Mouse (Mus musculus) limb, embryonic 11.5 days (tissue): Measurements from ENCODE around the gene Tnfsfm13. TPM values are rescaled to one million over a fixed set of nuclear protein-coding genes. Genes with fewer than 3 reads are reported as not detected.

Experiments used
- ATAC-seq: fragments of 200-750 bp; cut with Nextera tagmentation; 2 replicates; pipeline ENCODE4 v1.8.0; 2017; ENCODE audit warnings: low read depth; ENCODE audit not compliant: insufficient number of reproducible peaks, low FRiP score, low TSS enrichment
- DNase-seq: peaks from one replicate; pipeline ENCODE4 v3.0.0-alpha.2; 2015; ENCODE audit warnings: low spot score
- H3K27ac ChIP-seq: fragments of 300-500 bp; sonication (generic); replicated peaks from 2 replicates; pipeline ENCODE4 v1.5.1; 2014; ENCODE audit warnings: low read depth, mild to moderate bottlenecking, low read length
- H3K27me3 ChIP-seq: fragments of 300-500 bp; sonication (generic); 2 replicates; pipeline ENCODE4 v1.6.1; 2014; ENCODE audit warnings: mild to moderate bottlenecking, low read length, mixed read lengths; ENCODE audit not compliant: control insufficient read depth, insufficient read depth
- H3K36me3 ChIP-seq: fragments of 300-500 bp; sonication (generic); 2 replicates; pipeline ENCODE4 v1.6.1; 2014; ENCODE audit warnings: mild to moderate bottlenecking, low read length, moderate library complexity, mixed read lengths; ENCODE audit not compliant: control insufficient read depth, insufficient read depth
- H3K4me1 ChIP-seq: fragments of 300-500 bp; sonication (generic); 2 replicates; pipeline ENCODE4 v1.6.1; 2014; ENCODE audit warnings: low read length, mixed read lengths; ENCODE audit not compliant: control insufficient read depth, insufficient read depth
- H3K4me2 ChIP-seq: fragments of 300-500 bp; sonication (generic); 2 replicates; pipeline ENCODE4 v1.6.1; 2014; ENCODE audit warnings: low read depth, mild to moderate bottlenecking, moderate library complexity; ENCODE audit not compliant: severe bottlenecking
- H3K4me3 ChIP-seq: fragments of 300-500 bp; sonication (generic); 2 replicates; pipeline ENCODE4 v1.5.1; 2014; ENCODE audit warnings: low read depth, low read length
- H3K9ac ChIP-seq: fragments of 300-500 bp; sonication (generic); 2 replicates; pipeline ENCODE4 v1.6.1; 2014; ENCODE audit warnings: mild to moderate bottlenecking, low read length
- H3K9me3 ChIP-seq: fragments of 300-500 bp; sonication (generic); 2 replicates; pipeline ENCODE4 v1.6.1; 2016; ENCODE audit warnings: low read length; ENCODE audit not compliant: control insufficient read depth
- WGBS: fragments of 180-500 bp; shearing (Covaris S2); extraction: QIAGEN DNeasy Blood & Tissue Kit; methylation state at CpG from one replicate; pipeline ENCODE4 v1.1.7; 2014; 5-methylcytosine and 5-hydroxymethylcytosine counted together
- polyA plus RNA-seq: library from polyadenylated mRNA; unstranded; fragments of >200 nt; fragmentation: Nextera tagmentation; extraction: Ambion mirVana; gene quantifications from 2 replicates; pipeline ENCODE4 v1.2.1, GENCODE M21; 2014

Tnfsfm13 gene
- polyA plus RNA-seq, 1 experiment from 2014 or later, result 1.3 TPM

DNA sequence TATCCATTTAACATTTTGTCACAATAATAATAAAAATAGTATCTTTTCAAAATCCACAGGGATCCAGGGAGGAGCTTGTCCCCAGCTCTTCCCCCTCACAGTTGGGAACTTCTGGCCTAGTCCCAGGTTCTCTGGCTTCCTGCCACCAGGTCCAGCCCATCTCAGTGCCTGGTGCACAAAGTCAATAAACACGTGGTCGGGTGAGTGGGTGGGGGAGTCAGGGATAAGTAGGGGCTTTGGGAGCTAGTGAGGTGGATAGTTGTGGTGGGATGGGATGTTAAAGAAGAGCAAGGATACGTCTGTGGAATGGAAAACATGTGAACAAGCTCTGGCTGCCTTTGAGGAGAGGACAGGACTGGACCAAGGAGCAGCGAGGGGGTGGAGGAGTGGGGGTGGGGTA, 9.5 kb downstream of the Tnfsfm13 start:
- no peak for DNase-seq
- Histone ChIP-seq H3K27ac (no peak overlapping the region), H3K9me3 (no peaks in the 10 kb centered on the region)

GRCm38 (mm10) chr11:69685526-69686148, 10.3 kb downstream of the Tnfsfm13 start, which contains the start of gene Tnfsf13:
TSS of gene Tnfsf13 (minus strand) at chr11:69685784.
- ATAC-seq (no peak), DNase-seq (no peak)
- Histone ChIP-seq H3K36me3 (no peaks in the 10 kb centered on the region), H3K9ac (peak within 1 kb of the TSS; percentile 32; the same call in 1 of the 2 replicates), H3K27ac (no peak within 1 kb of the TSS), H3K4me2 (no peak within 1 kb of the TSS; the same call in 1 of the 2 replicates), H3K27me3 (no peaks in the 10 kb centered on the region), H3K4me3 (no peak within 1 kb of the TSS), H3K9me3 (no peaks in the 10 kb centered on the region), H3K4me1 (0 out of 2 replicates have a peak, but pooled peaks cover 4% of the 10 kb centered on the region)
- 83% methylated on average over 10 of the region's 10 CpGs for WGBS

More for the DNA sequence above, 9.5 kb downstream of the Tnfsfm13 start:
- Histone ChIP-seq H3K4me2 (no peak overlapping the region; the same call in 1 of the 2 replicates), H3K27me3 (no peaks in the 10 kb centered on the region), H3K4me3 (no peak overlapping the region), H3K4me1 (no peaks in the 10 kb centered on the region), H3K36me3 (no peaks in the 10 kb centered on the region), H3K9ac (peak overlapping the region; percentile 32; the same call in 1 of the 2 replicates)
- no peak for ATAC-seq
- 20% methylated on average over 4 of the region's 4 CpGs for WGBS

DNA sequence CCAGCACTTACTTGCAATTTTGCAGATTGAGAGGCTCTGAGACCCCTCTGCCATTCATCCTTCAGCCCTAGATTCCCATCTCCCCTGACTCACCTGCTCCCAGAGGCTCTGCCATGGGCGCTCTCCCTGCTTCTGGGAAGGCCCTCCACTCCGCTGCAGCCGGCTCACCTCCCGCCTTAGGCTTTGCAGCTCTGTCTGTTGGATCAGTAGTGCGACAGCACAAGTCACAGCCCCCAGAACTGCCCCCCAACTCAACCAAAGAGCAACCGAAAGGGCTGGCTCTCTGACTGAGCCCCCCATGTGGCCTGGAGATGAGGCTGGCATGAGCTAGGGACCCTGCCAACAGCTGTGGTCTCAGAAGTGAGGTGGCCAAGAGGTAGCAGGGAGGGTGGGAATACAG, 11.0 kb downstream of the Tnfsfm13 start:
- Histone ChIP-seq H3K36me3 (no peaks in the 10 kb centered on the region), H3K9me3 (no peaks in the 10 kb centered on the region), H3K4me3 (no peak overlapping the region), H3K27me3 (no peaks in the 10 kb centered on the region), H3K9ac (no peak overlapping the region), H3K4me2 (no peak overlapping the region), H3K27ac (no peak overlapping the region), H3K4me1 (peaks cover 8% of the 10 kb centered on the region; the same call in 1 of the 2 replicates)
- ATAC-seq (no peak), DNase-seq (no peak)
- 81% methylated on average over 6 of the region's 6 CpGs for WGBS

DNA sequence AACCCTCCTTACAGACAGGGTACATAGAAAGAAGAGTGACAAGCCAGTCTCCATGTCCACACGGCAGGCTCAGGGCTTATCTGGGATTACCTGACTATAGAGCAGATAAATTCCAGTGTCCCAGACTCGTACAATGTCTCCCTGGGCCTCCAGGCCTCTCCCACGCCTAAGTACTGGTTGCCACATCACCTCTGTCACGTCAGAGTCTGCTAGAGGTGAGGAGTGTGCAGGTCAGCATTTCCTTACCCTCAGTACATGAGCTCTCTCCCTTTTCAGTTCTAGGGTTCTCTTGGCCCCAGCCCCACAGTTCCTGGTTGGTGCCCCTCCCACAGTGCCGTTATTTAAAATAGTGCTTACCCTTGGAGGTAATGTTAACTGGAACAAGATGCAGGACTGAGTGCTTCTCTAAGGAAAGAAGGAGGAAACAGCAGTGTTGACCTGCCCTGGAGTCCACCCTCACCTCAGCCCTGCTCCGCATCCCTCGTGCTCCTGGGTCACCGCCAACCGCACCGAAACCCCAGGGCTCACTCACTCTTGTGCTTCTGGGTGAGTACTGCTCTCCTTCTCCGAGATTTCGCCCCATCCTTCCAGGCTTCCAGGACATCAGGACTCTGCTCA, 11.7 kb downstream of the Tnfsfm13 start:
- DNase-seq, result no peak
- Histone ChIP-seq H3K27ac (no peak overlapping the region), H3K4me1 (peaks cover 8% of the 10 kb centered on the region; the same call in 1 of the 2 replicates), H3K9ac (no peak overlapping the region), H3K4me3 (no peak overlapping the region), H3K27me3 (no peaks in the 10 kb centered on the region), H3K4me2 (no peak overlapping the region), H3K9me3 (no peaks in the 10 kb centered on the region), H3K36me3 (no peaks in the 10 kb centered on the region)
- ATAC-seq, result no peak
- WGBS, result 82% methylated on average over 12 of the region's 12 CpGs

DNA sequence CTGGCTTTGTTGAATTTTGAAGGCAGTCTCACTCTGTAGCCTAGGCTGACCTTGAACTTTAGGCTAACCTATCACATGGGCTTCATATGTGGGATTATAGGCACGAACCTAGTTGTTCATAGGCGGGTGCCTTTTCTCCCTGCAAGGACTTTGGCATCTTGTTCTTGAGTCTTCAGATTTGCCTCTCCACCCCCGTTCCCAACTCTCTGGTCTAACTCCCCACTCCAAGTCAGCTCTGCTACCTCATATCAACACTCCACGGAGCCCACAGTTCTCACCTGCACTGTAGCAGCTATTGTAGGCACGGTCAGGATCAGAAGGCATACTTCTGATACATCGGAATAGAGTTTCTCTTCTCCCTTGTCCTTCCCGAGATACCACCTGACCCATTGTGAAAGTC, 12.3 kb downstream of the Tnfsfm13 start:
- DNase-seq, result no peak
- H3K4me2 ChIP-seq, result no peak overlapping the region
- no peaks in the 10 kb centered on the region for H3K9me3 ChIP-seq
- H3K36me3 ChIP-seq, result peaks cover 4% of the 10 kb centered on the region; the same call in 1 of the 2 replicates
- no peak for ATAC-seq
- H3K4me3 ChIP-seq, result no peak overlapping the region
- no peaks in the 10 kb centered on the region for H3K27me3 ChIP-seq
- H3K4me1 ChIP-seq, result peaks cover 8% of the 10 kb centered on the region; the same call in 1 of the 2 replicates
- no peak overlapping the region for H3K9ac ChIP-seq
- H3K27ac ChIP-seq, result no peak overlapping the region
- WGBS, result 82% methylated on average over 7 of the region's 7 CpGs

GRCm38 (mm10) chr11:69682840-69683533, 12.9 kb downstream of the Tnfsfm13 start:
- Histone ChIP-seq H3K4me1 (peaks cover 8% of the 10 kb centered on the region; the same call in 1 of the 2 replicates), H3K27me3 (no peaks in the 10 kb centered on the region), H3K27ac (no peak overlapping the region), H3K9me3 (no peaks in the 10 kb centered on the region), H3K4me3 (no peak overlapping the region), H3K9ac (peak overlapping the region; percentile 53), H3K4me2 (peak overlapping the region; percentile 92; the same call in 1 of the 2 replicates), H3K36me3 (peaks cover 7% of the 10 kb centered on the region; the same call in 1 of the 2 replicates)
- ATAC-seq (peak; percentile 18; the same call in 1 of the 2 replicates), DNase-seq (peak; percentile 97)
- WGBS, result 28% methylated on average over 12 of the region's 12 CpGs

GRCm38 (mm10) chr11:69682209-69682839, 13.6 kb downstream of the Tnfsfm13 start:
- ATAC-seq, result peak; percentile 5; the same call in 1 of the 2 replicates
- Histone ChIP-seq H3K27me3 (no peaks in the 10 kb centered on the region), H3K27ac (peak overlapping the region; percentile 92), H3K4me3 (peak overlapping the region; percentile 66), H3K4me1 (peaks cover 8% of the 10 kb centered on the region; the same call in 1 of the 2 replicates), H3K9ac (peak overlapping the region; percentile 80), H3K9me3 (no peaks in the 10 kb centered on the region), H3K4me2 (peak overlapping the region; percentile 92), H3K36me3 (peaks cover 7% of the 10 kb centered on the region; the same call in 1 of the 2 replicates)
- 27% methylated on average over 24 of the region's 24 CpGs for WGBS
- no peak for DNase-seq
